Mouse (Mus musculus) heart, embryonic 13.5 days (tissue): ENCODE data around the gene Dnhd1. TPM values are rescaled to one million over a fixed set of nuclear protein-coding genes. Genes with fewer than 3 reads are reported as not detected.

Source experiments
- ATAC-seq: fragments of 200-750 bp; cut with Nextera tagmentation; 2 replicates; pipeline ENCODE4 v1.8.0; 2017; ENCODE audit warnings: moderate TSS enrichment; ENCODE audit not compliant: insufficient number of reproducible peaks, low FRiP score, low TSS enrichment; ENCODE audit errors: extremely low read depth
- H3K27ac ChIP-seq: fragments of 300-500 bp; sonication (generic); replicated peaks from 2 replicates; pipeline ENCODE4 v1.5.1; 2015; ENCODE audit warnings: moderate library complexity, mild to moderate bottlenecking, inconsistent platforms
- H3K27me3 ChIP-seq: fragments of 300-500 bp; sonication (generic); replicated peaks from 2 replicates; pipeline ENCODE4 v1.6.1; 2015; ENCODE audit warnings: mild to moderate bottlenecking, inconsistent platforms
- H3K36me3 ChIP-seq: fragments of 300-500 bp; sonication (generic); 2 replicates; pipeline ENCODE4 v1.6.1; 2015; ENCODE audit warnings: mild to moderate bottlenecking, inconsistent platforms
- H3K4me1 ChIP-seq: fragments of 300-500 bp; sonication (generic); 2 replicates; pipeline ENCODE4 v1.6.1; 2015; ENCODE audit warnings: inconsistent platforms
- H3K4me2 ChIP-seq: fragments of 300-500 bp; sonication (generic); 2 replicates; pipeline ENCODE4 v1.6.1; 2015; ENCODE audit warnings: inconsistent platforms, mild to moderate bottlenecking, moderate library complexity
- H3K4me3 ChIP-seq: fragments of 300-500 bp; sonication (generic); 2 replicates; pipeline ENCODE4 v1.5.1; 2015; ENCODE audit warnings: moderate library complexity, mild to moderate bottlenecking, inconsistent platforms
- H3K9ac ChIP-seq: fragments of 300-500 bp; sonication (generic); 2 replicates; pipeline ENCODE4 v1.6.1; 2015; ENCODE audit warnings: inconsistent platforms, mild to moderate bottlenecking, moderate library complexity
- H3K9me3 ChIP-seq: fragments of 300-500 bp; sonication (generic); 2 replicates; pipeline ENCODE4 v1.6.1; 2016; ENCODE audit warnings: inconsistent platforms
- WGBS: fragments of 180-500 bp; shearing (Covaris S2); methylation state at CpG from one replicate; pipeline ENCODE4 v1.1.7; 2015; ENCODE audit warnings: mixed read lengths; 5-methylcytosine and 5-hydroxymethylcytosine counted together
- polyA plus RNA-seq: library from polyadenylated mRNA; unstranded; fragments of >200 nt; fragmentation: Nextera tagmentation; extraction: Ambion mirVana; gene quantifications from 2 replicates; pipeline ENCODE4 v1.2.1, GENCODE M21; 2015

The Dnhd1 gene
- polyA plus RNA-seq, 1 experiment from 2014 or later: 0.44 TPM

DNA sequence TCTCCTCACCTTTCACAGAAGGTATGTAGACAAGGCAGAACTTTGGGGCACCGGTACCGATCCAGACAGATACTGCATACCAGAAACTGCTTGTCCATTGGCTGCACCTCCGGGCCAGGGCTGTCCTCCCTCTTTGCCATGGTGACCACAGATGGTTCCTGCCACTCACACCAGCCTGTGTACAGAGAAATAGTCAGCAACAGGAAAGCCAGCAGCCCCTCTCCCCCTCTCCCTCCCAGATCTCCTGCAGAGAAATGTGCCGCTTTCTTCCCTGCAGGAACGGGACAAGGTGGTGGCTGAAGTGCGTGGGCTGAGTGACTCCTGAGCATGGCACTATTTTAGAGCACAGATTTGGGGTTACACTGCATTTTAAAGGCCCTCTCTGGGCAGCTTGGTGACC is 25.2 kb upstream of the Dnhd1 start:
- peaks cover 49% of the 10 kb centered on the region for H3K36me3 ChIP-seq
- H3K4me2 ChIP-seq: no peak overlapping the region
- H3K27ac ChIP-seq: no peak overlapping the region
- WGBS: 66% methylated on average over 6 of the region's 6 CpGs
- no peak overlapping the region for H3K9ac ChIP-seq
- H3K4me1 ChIP-seq: peaks cover 41% of the 10 kb centered on the region
- H3K9me3 ChIP-seq: no peaks in the 10 kb centered on the region
- no peaks in the 10 kb centered on the region for H3K27me3 ChIP-seq
- no peak overlapping the region for H3K4me3 ChIP-seq
- ATAC-seq: no peak

GRCm38 (mm10) chr7:105628633-105629032 is 22.0 kb upstream of the Dnhd1 start:
- Histone ChIP-seq H3K9ac (peak overlapping the region; percentile 15; the same call in 1 of the 2 replicates), H3K9me3 (no peaks in the 10 kb centered on the region)

GRCm38 (mm10) chr7:105632551-105632972 is 18.1 kb upstream of the Dnhd1 start:
- H3K4me1 ChIP-seq: peaks cover 58% of the 10 kb centered on the region
- H3K27me3 ChIP-seq: no peaks in the 10 kb centered on the region
- peak overlapping the region; percentile 93 for H3K4me3 ChIP-seq
- H3K27ac ChIP-seq: peak overlapping the region; percentile 71; the same call in 1 of the 2 replicates
- no peaks in the 10 kb centered on the region for H3K9me3 ChIP-seq
- peak overlapping the region; percentile 90 for H3K4me2 ChIP-seq
- peak overlapping the region; percentile 95 for H3K9ac ChIP-seq
- H3K36me3 ChIP-seq: peaks cover 22% of the 10 kb centered on the region
- WGBS: 13% methylated on average over 4 of the region's 4 CpGs
- no peak for ATAC-seq

More at GRCm38 (mm10) chr7:105628633-105629032, 22.0 kb upstream of the Dnhd1 start:
- H3K4me2 ChIP-seq: peak overlapping the region; percentile 22; the same call in 1 of the 2 replicates
- no peak overlapping the region for H3K4me3 ChIP-seq
- peaks cover 18% of the 10 kb centered on the region for H3K36me3 ChIP-seq
- no peak for ATAC-seq
- H3K27me3 ChIP-seq: no peaks in the 10 kb centered on the region
- peaks cover 53% of the 10 kb centered on the region for H3K4me1 ChIP-seq
- 14% methylated on average over 3 of the region's 3 CpGs for WGBS
- peak overlapping the region; percentile 64 for H3K27ac ChIP-seq

GRCm38 (mm10) chr7:105633127-105633800 is 17.4 kb upstream of the Dnhd1 start, which contains the start of gene Trim3:
Trim3 (minus strand) TSS chr7:105633571.
- peak within 1 kb of the TSS; percentile 95 for H3K9ac ChIP-seq
- H3K27me3 ChIP-seq: no peaks in the 10 kb centered on the region
- peak within 1 kb of the TSS; percentile 93 for H3K4me3 ChIP-seq
- peak within 1 kb of the TSS; percentile 90 for H3K4me2 ChIP-seq
- peaks cover 29% of the 10 kb centered on the region for H3K36me3 ChIP-seq
- H3K4me1 ChIP-seq: peaks cover 59% of the 10 kb centered on the region
- peak within 1 kb of the TSS; percentile 71 for H3K27ac ChIP-seq
- H3K9me3 ChIP-seq: no peaks in the 10 kb centered on the region
- peak; percentile 92 for ATAC-seq
- WGBS: under 1% methylated on average over 60 of the region's 71 CpGs

GRCm38 (mm10) chr7:105633801-105634135 is 16.9 kb upstream of the Dnhd1 start:
- Histone ChIP-seq H3K27me3 (no peaks in the 10 kb centered on the region), H3K4me1 (peaks cover 58% of the 10 kb centered on the region), H3K9me3 (no peaks in the 10 kb centered on the region), H3K4me3 (peak overlapping the region; percentile 93), H3K27ac (peak overlapping the region; percentile 71), H3K9ac (peak overlapping the region; percentile 95), H3K4me2 (peak overlapping the region; percentile 90), H3K36me3 (peaks cover 34% of the 10 kb centered on the region)
- no peak; the same call in 1 of the 2 replicates for ATAC-seq
- 3% methylated on average over 10 of the region's 10 CpGs for WGBS

- peak overlapping the region; percentile 71; the same call in 1 of the 2 replicates for H3K27ac ChIP-seq
- H3K4me1 ChIP-seq: peaks cover 58% of the 10 kb centered on the region
- H3K4me3 ChIP-seq: peak overlapping the region; percentile 93
- 62% methylated on average over 9 of the region's 9 CpGs for WGBS
- ATAC-seq: no peak
- H3K4me2 ChIP-seq: peak overlapping the region; percentile 90
- no peaks in the 10 kb centered on the region for H3K27me3 ChIP-seq
- H3K9ac ChIP-seq: peak overlapping the region; percentile 95
- peaks cover 34% of the 10 kb centered on the region for H3K36me3 ChIP-seq
- H3K9me3 ChIP-seq: no peaks in the 10 kb centered on the region
Measured at GRCm38 (mm10) chr7:105634272-105634920, 16.2 kb upstream of the Dnhd1 start.

GRCm38 (mm10) chr7:105635726-105636125 is 14.9 kb upstream of the Dnhd1 start:
- 82% methylated on average over 2 of the region's 2 CpGs for WGBS
- H3K4me3 ChIP-seq: no peak overlapping the region; the same call in 1 of the 2 replicates
- H3K27me3 ChIP-seq: no peaks in the 10 kb centered on the region
- H3K9ac ChIP-seq: no peak overlapping the region
- peaks cover 50% of the 10 kb centered on the region for H3K4me1 ChIP-seq
- no peak overlapping the region for H3K4me2 ChIP-seq
- no peak overlapping the region for H3K27ac ChIP-seq
- H3K9me3 ChIP-seq: no peaks in the 10 kb centered on the region
- no peak for ATAC-seq
- H3K36me3 ChIP-seq: peaks cover 34% of the 10 kb centered on the region

DNA sequence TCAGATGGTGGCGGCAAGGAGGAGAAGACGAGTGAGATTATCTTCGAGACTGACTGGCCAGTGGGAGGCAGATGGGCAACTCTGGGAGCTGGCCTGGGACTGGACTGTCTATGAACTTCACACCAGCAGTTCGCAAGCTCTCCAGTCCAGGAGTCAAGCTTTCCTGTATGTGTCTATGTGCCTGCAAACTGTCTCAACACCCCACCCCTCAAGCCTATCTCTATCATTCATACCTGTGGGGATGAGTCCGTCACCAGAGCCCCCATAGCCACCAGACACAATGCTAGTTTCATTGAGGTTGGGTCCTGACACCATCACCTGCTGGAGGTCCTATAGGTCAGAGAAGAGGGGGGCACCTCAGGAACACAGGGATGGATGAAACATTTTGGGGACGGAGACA is 11.9 kb upstream of the Dnhd1 start:
- no peak for ATAC-seq
- no peaks in the 10 kb centered on the region for H3K9me3 ChIP-seq
- peaks cover 44% of the 10 kb centered on the region for H3K4me1 ChIP-seq
- no peaks in the 10 kb centered on the region for H3K27me3 ChIP-seq
- H3K9ac ChIP-seq: peak overlapping the region; percentile 90; the same call in 1 of the 2 replicates
- H3K4me3 ChIP-seq: no peak overlapping the region; the same call in 1 of the 2 replicates
- WGBS: 85% methylated on average over 6 of the region's 6 CpGs
- no peak overlapping the region for H3K27ac ChIP-seq
- H3K4me2 ChIP-seq: peak overlapping the region; percentile 89
- peaks cover 56% of the 10 kb centered on the region for H3K36me3 ChIP-seq

- H3K4me3 ChIP-seq: peak overlapping the region; percentile 75
- no peaks in the 10 kb centered on the region for H3K9me3 ChIP-seq
- H3K9ac ChIP-seq: peak overlapping the region; percentile 90
- peak overlapping the region; percentile 89 for H3K4me2 ChIP-seq
- H3K27me3 ChIP-seq: no peaks in the 10 kb centered on the region
- H3K36me3 ChIP-seq: peaks cover 62% of the 10 kb centered on the region
- ATAC-seq: no peak
- H3K27ac ChIP-seq: 0 out of 2 replicates have a peak overlapping the region, but pooled peaks have one; percentile 53
- 52% methylated on average over 9 of the region's 9 CpGs for WGBS
- peaks cover 39% of the 10 kb centered on the region for H3K4me1 ChIP-seq
Measured at GRCm38 (mm10) chr7:105639304-105639703, 11.3 kb upstream of the Dnhd1 start.

DNA sequence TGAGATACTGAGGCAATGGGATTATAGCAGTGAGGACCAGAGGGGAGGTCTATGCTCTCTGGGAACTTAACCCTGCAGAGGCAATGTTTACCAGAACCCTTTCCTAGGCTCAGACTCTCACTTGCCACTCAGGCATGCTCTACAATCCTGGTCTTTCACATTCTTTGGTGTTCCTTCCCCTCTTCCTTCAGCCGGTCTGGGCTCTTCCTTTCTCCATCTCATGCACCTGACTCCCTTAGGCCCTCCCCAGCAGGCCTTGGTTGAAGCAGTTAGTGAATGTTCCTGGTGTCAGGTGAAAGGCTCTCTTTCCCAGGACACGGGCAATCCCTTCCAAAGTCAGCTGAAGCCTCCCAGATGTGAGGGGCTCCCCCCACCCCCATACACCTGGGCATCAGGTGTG is 10.9 kb upstream of the Dnhd1 start, which contains the start of gene Timm10b:
Gene Timm10b, plus strand, starts transcription at position 301 of the 400 bp plus-strand sequence.
- Histone ChIP-seq H3K4me2 (peak within 1 kb of the TSS; percentile 89), H3K9me3 (no peaks in the 10 kb centered on the region), H3K36me3 (peaks cover 63% of the 10 kb centered on the region), H3K27me3 (no peaks in the 10 kb centered on the region), H3K27ac (peak within 1 kb of the TSS; percentile 91), H3K9ac (peak within 1 kb of the TSS; percentile 90), H3K4me3 (peak within 1 kb of the TSS; percentile 75), H3K4me1 (peaks cover 35% of the 10 kb centered on the region)
- no peak for ATAC-seq
- 3% methylated on average over 2 of the region's 2 CpGs for WGBS

DNA sequence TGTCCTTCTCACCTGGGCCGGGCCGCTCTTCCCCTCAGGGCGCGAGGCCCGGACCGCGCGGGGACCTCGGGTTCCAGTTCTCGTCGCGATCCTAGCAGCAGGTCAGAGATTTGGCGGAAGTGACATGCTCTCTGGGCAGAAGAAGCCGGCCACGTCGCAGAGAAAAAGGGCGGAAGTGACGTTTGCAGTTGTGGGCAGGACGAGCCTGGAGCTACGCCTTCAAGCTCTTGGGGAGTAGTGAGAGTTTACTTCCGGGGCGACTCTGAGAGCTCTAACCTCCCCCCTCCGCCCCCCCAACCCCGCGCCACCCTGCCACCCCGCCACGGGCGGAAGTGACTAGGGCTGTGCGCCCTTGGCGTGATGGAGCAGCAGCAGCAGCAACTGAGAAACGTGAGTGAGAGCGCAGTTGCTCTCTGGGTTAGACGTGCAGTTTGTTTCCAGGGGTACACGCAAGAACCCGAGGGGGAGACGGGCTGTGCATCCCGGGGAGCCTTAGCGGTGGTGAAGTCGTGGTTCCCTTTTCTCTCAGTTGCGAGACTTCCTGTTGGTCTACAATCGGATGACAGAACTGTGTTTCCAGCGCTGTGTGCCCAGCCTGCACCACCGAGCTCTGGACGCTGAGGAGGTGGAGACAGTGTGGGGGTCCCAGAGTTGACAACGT is 10.3 kb upstream of the Dnhd1 start, which contains the start of the genes Arfip2 and Gm45799:
Gene Arfip2, minus strand, starts transcription at position 184 of the 661 bp plus-strand sequence.
Gene Gm45799, plus strand, starts transcription at position 320 of the 661 bp plus-strand sequence.
- Histone ChIP-seq H3K4me2 (peak within 1 kb of the TSS; percentile 89), H3K36me3 (peaks cover 63% of the 10 kb centered on the region), H3K4me3 (peak within 1 kb of the TSS; percentile 75), H3K27ac (peak within 1 kb of the TSS; percentile 91), H3K9ac (peak within 1 kb of the TSS; percentile 90), H3K4me1 (peaks cover 34% of the 10 kb centered on the region), H3K9me3 (no peaks in the 10 kb centered on the region), H3K27me3 (no peaks in the 10 kb centered on the region)
- peak; percentile 87 for ATAC-seq
- WGBS: under 1% methylated on average over 45 of the region's 45 CpGs
